Mouse (Mus musculus) midbrain, embryonic 14.5 days (tissue): Measurements from ENCODE around the gene Ccdc113. TPM values are rescaled to one million over a fixed set of nuclear protein-coding genes. Genes with fewer than 3 reads are reported as not detected.

Experiments used
- ATAC-seq: fragments of 200-750 bp; cut with Nextera tagmentation; 2 replicates; pipeline ENCODE4 v1.8.0; 2017; ENCODE audit warnings: moderate number of reproducible peaks, moderate library complexity; ENCODE audit not compliant: low FRiP score, low TSS enrichment
- DNase-seq: peaks from one replicate; pipeline ENCODE4 v3.0.0-alpha.2; 2015
- H3K27ac ChIP-seq: fragments of 300-500 bp; sonication (generic); replicated peaks from 2 replicates; pipeline ENCODE4 v1.5.1; 2014; ENCODE audit warnings: mild to moderate bottlenecking, low read depth, low read length, moderate library complexity
- H3K27me3 ChIP-seq: fragments of 300-500 bp; sonication (generic); 2 replicates; pipeline ENCODE4 v1.6.1; 2014; ENCODE audit warnings: low read length, control low read depth, mixed read lengths; ENCODE audit not compliant: control insufficient read depth, insufficient read depth
- H3K36me3 ChIP-seq: fragments of 300-500 bp; sonication (generic); 2 replicates; pipeline ENCODE4 v1.6.1; 2014; ENCODE audit warnings: low read length, control low read depth; ENCODE audit not compliant: control insufficient read depth, insufficient read depth
- H3K4me1 ChIP-seq: fragments of 300-500 bp; sonication (generic); 2 replicates; pipeline ENCODE4 v1.6.1; 2014; ENCODE audit warnings: mild to moderate bottlenecking, antibody characterized with exemption, low read length, control low read depth; ENCODE audit not compliant: control insufficient read depth, insufficient read depth
- H3K4me2 ChIP-seq: fragments of 300-500 bp; sonication (generic); 2 replicates; pipeline ENCODE4 v1.6.1; 2014; ENCODE audit warnings: mild to moderate bottlenecking, low read length, moderate library complexity
- H3K4me3 ChIP-seq: fragments of 300-500 bp; sonication (generic); replicated peaks from 2 replicates; pipeline ENCODE4 v1.5.1; 2014; ENCODE audit warnings: low read depth, low read length
- H3K9ac ChIP-seq: fragments of 300-500 bp; sonication (generic); replicated peaks from 2 replicates; pipeline ENCODE4 v1.6.1; 2014; ENCODE audit warnings: mild to moderate bottlenecking, low read length, moderate library complexity
- H3K9me3 ChIP-seq: fragments of 300-500 bp; sonication (generic); 2 replicates; pipeline ENCODE4 v1.6.1; 2016; ENCODE audit warnings: low read length, control low read depth, mixed read lengths; ENCODE audit not compliant: control insufficient read depth
- WGBS: fragments of 180-500 bp; shearing (Covaris S2); extraction: QIAGEN DNeasy Blood & Tissue Kit; methylation state at CpG from one replicate; pipeline ENCODE4 v1.1.7; 2014; 5-methylcytosine and 5-hydroxymethylcytosine counted together
- polyA plus RNA-seq: library from polyadenylated mRNA; unstranded; fragments of >200 nt; fragmentation: Nextera tagmentation; extraction: Ambion mirVana; gene quantifications from 2 replicates; pipeline ENCODE4 v1.2.1, GENCODE M21; 2014

Gene Ccdc113
- polyA plus RNA-seq, 1 experiment from 2014 or later, result 0.66 TPM

DNA sequence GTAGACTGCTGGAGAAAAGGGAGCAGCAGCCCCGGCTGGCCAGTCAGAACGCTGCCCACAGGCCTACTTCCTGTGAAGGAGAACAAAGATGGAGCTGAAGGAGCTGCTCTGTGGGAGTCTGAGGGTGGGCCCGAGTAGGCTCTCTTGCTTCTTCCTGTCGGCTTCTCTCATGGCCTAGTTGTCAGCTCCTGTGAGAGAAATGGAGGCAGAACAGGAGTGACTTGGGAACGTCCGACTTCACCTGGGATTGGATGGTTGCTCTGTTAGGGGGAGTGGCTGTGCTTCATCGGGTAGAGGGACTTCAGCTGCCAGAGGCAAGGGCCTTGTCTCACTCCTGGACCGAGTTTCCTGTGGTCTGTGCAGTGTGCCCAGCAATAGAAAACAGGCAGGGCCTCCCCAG is 14.0 kb downstream of the Ccdc113 start:
- ATAC-seq (no peak), DNase-seq (no peak)
- WGBS, result 70% methylated on average over 8 of the region's 8 CpGs
- H3K9me3 ChIP-seq, result no peaks in the 10 kb centered on the region
- no peaks in the 10 kb centered on the region for H3K36me3 ChIP-seq
- H3K27me3 ChIP-seq, result no peaks in the 10 kb centered on the region
- H3K4me3 ChIP-seq, result no peak overlapping the region
- H3K4me2 ChIP-seq, result no peak overlapping the region
- 0 out of 2 replicates have a peak, but pooled peaks cover 6% of the 10 kb centered on the region for H3K4me1 ChIP-seq
- H3K9ac ChIP-seq, result no peak overlapping the region
- no peak overlapping the region for H3K27ac ChIP-seq

DNA sequence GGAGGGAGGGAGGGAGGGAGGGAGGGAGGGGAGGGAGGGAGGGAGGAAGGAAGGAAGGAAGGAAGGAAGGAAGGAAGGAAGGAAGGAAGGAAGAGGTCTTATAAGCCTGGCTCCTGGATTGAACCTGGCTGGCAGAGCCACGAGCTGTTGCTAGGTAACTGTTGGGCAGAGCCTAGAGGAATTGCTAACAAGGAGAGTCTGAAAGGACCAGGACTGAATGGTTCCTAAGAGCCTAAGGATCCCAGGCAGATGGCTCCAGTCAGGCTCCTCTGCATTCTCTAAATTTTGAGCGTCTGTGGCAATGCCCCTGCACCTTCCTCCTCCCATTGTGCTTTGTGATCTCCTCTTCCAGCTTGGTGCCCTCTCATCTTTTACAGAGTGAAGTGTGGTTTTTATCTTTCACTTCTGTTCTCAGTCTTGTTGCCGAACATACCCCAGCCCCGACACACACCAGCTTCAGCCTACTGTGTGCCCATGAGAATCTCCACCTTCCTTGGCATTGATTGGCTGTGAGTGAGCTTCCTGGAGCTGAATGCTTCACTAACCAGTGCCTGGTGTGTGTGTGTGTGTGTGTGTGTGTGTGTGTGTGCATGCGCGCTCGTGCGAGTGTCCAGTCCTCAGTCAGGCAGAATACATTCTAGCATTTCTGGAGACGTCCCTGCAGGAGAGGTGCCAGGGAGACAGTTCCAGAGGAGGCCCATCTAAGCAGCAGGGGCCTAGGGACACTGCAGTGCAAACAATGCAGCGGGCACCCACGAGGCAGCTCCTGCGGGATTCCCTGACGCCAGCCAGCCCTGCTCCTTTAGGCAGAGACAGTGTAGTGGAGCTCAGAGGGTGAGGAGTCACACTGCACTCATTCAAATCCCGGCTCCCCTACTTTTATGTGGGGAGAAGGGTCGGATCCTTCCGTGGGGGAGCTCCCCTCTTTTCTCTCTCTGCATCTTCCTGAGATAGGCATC is 16.3 kb downstream of the Ccdc113 start:
- 44% methylated on average over 16 of the region's 16 CpGs for WGBS
- peak overlapping the region; percentile 70 for H3K27ac ChIP-seq
- no peaks in the 10 kb centered on the region for H3K9me3 ChIP-seq
- no peaks in the 10 kb centered on the region for H3K36me3 ChIP-seq
- H3K4me2 ChIP-seq, result peak overlapping the region; percentile 29; the same call in 1 of the 2 replicates
- peak; percentile 76 for DNase-seq
- no peak overlapping the region for H3K9ac ChIP-seq
- H3K4me1 ChIP-seq, result 0 out of 2 replicates have a peak, but pooled peaks cover 6% of the 10 kb centered on the region
- H3K27me3 ChIP-seq, result no peaks in the 10 kb centered on the region
- peak; percentile 50; the same call in 1 of the 2 replicates for ATAC-seq
- no peak overlapping the region for H3K4me3 ChIP-seq

DNA sequence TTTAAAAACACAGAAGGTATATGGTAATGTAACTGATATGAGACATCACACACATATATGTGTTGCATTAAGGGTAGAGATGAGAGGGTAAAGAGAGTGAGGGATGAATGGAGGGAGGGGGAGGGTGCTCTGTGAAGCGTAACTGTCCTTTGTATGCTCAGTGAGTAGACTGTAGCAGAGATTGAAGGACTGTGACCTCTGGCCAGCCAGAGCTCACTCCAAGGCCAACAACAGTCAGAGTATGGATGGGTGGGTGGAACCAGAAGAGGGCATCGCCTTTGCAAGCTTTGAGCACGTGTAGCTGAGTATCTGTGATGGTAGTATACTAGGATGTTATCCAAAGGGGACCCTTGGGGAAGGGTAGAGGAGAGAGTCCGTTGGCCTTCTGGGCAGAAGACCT is 17.7 kb downstream of the Ccdc113 start:
- no peak overlapping the region for H3K27ac ChIP-seq
- ATAC-seq, result no peak
- 0 out of 2 replicates have a peak, but pooled peaks cover 6% of the 10 kb centered on the region for H3K4me1 ChIP-seq
- no peak overlapping the region for H3K4me3 ChIP-seq
- H3K4me2 ChIP-seq, result no peak overlapping the region
- H3K27me3 ChIP-seq, result no peaks in the 10 kb centered on the region
- no peaks in the 10 kb centered on the region for H3K36me3 ChIP-seq
- DNase-seq, result no peak
- H3K9me3 ChIP-seq, result no peaks in the 10 kb centered on the region
- 68% methylated on average over 4 of the region's 4 CpGs for WGBS
- no peak overlapping the region for H3K9ac ChIP-seq

DNA sequence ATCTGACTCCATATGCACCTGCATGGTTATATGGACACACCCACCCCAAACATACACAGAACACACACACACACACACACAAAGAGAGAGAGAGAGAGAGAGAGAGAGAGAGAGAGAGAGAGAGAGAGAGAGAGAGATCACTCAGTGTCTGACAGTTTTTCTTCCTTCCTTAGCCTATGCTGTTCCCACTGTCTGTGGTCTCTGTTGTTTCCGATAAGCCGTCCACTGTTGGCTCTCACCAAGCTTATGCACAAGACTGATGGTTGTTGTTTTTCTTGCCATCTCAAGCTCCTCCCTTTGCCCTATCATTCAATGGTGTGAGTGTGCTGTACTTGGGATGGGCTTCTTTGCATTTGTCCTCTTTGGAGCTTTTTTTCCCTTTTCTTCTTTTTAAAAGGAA is 22.1 kb downstream of the Ccdc113 start:
- Histone ChIP-seq H3K4me2 (no peak overlapping the region), H3K4me1 (no peaks in the 10 kb centered on the region), H3K9me3 (no peaks in the 10 kb centered on the region), H3K36me3 (no peaks in the 10 kb centered on the region), H3K4me3 (no peak overlapping the region), H3K9ac (no peak overlapping the region), H3K27ac (no peak overlapping the region), H3K27me3 (no peaks in the 10 kb centered on the region)
- ATAC-seq (no peak), DNase-seq (no peak)
- WGBS, result 98% methylated on average over 2 of the region's 2 CpGs

DNA sequence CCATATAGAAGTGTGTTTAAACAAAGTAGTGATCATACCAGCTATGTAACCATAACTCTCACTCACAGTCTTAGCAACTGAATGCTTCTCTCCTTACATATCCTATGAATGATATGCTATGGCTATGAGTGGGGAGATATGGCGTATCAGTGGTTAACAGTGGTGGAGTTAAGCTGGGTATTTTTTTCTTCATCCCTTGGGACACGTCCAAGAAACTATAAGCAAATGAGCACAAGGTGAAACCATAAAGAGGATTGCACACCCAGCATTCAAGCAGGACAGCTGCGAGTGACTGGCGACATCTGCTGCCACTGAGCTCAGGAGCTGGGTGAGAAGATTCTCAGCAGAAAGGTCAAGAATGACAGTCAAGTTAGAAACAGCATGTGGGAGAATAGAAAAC is 32.3 kb downstream of the Ccdc113 start:
- WGBS, result 77% methylated on average over 4 of the region's 4 CpGs
- H3K4me3 ChIP-seq, result no peak overlapping the region
- H3K9ac ChIP-seq, result no peak overlapping the region
- no peak overlapping the region for H3K4me2 ChIP-seq
- H3K9me3 ChIP-seq, result peaks cover 5% of the 10 kb centered on the region; the same call in 1 of the 2 replicates
- ATAC-seq, result no peak
- no peak overlapping the region for H3K27ac ChIP-seq
- no peaks in the 10 kb centered on the region for H3K27me3 ChIP-seq
- H3K4me1 ChIP-seq, result no peaks in the 10 kb centered on the region
- no peak for DNase-seq
- no peaks in the 10 kb centered on the region for H3K36me3 ChIP-seq

DNA sequence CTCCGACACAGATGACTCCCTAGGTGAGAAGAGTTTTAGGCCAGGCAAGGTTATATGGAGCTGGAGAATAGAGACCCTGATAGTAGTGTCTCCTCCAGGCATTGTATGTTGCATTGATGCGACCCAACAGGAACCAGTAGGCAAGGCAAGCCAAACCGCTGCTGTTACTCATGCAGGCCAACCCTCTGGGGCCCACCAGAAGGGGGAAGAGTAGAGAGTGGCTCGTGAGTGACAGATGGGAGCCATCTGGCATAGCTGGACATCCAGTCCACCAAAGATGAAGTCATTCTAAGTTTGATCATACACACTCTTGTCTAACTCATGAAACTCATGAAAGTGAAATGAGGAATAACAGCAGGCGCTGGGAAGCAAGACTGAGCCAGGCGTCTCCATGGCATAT is 32.9 kb downstream of the Ccdc113 start:
- ATAC-seq (no peak), DNase-seq (no peak)
- no peaks in the 10 kb centered on the region for H3K36me3 ChIP-seq
- no peak overlapping the region for H3K4me3 ChIP-seq
- 75% methylated on average over 6 of the region's 6 CpGs for WGBS
- H3K27ac ChIP-seq, result no peak overlapping the region
- H3K9ac ChIP-seq, result no peak overlapping the region
- peaks cover 5% of the 10 kb centered on the region; the same call in 1 of the 2 replicates for H3K9me3 ChIP-seq
- H3K4me2 ChIP-seq, result no peak overlapping the region
- H3K27me3 ChIP-seq, result no peaks in the 10 kb centered on the region
- H3K4me1 ChIP-seq, result no peaks in the 10 kb centered on the region

DNA sequence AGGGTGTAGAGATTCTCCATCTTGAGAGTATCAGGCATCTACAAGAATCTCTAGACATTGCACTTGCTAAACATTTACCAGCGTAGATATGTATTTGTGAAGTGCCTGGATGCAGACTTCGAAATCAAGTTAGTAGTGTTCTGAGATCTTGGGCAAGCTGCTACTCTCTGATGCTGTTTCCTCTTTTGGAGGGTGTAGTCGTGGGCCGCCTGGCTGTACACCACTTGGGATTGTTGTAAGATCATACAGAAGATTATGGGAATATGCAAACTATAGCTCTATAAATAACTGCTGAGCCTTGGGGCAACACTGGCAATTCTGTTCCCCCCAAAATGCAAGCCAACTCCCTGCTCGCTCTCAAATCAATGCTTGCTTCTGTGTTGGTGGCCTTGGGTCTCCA is 39.3 kb downstream of the Ccdc113 start:
- DNase-seq (no peak), ATAC-seq (no peak)
- Histone ChIP-seq H3K36me3 (no peaks in the 10 kb centered on the region), H3K4me2 (no peak overlapping the region), H3K27me3 (no peaks in the 10 kb centered on the region), H3K4me3 (no peak overlapping the region), H3K4me1 (no peaks in the 10 kb centered on the region), H3K27ac (no peak overlapping the region), H3K9me3 (peaks cover 5% of the 10 kb centered on the region; the same call in 1 of the 2 replicates), H3K9ac (no peak overlapping the region)
- WGBS, result 92% methylated on average over 5 of the region's 5 CpGs

DNA sequence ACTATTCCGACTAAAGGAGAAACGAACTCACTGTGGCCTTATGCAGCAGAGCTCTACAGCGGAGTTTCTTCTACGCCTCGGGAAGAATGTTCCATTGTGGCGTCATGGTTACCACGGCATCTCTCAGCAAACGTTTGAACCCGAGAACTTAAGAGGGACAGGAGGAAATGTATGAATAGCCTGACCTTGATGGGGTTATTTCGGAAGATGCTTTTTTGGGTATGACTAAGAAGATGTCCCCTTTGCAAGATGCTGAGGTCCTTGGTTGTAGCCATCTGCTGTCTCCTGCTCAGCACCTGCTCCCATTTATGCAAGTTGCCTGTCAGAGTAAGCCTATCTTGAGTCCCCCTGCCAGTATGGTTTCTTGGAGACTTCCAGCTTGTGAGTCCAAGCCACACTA is 42.4 kb downstream of the Ccdc113 start, which contains the start of gene Prss54:
Gene Prss54 (minus strand): TSS at position 101 of the 400 bp plus-strand sequence.
- Histone ChIP-seq H3K27ac (no peak within 1 kb of the TSS), H3K4me2 (no peak within 1 kb of the TSS), H3K27me3 (no peaks in the 10 kb centered on the region), H3K4me1 (no peaks in the 10 kb centered on the region), H3K36me3 (no peaks in the 10 kb centered on the region), H3K9ac (no peak within 1 kb of the TSS), H3K4me3 (no peak within 1 kb of the TSS), H3K9me3 (no peaks in the 10 kb centered on the region)
- DNase-seq (no peak), ATAC-seq (no peak)
- 81% methylated on average over 10 of the region's 10 CpGs for WGBS

DNA sequence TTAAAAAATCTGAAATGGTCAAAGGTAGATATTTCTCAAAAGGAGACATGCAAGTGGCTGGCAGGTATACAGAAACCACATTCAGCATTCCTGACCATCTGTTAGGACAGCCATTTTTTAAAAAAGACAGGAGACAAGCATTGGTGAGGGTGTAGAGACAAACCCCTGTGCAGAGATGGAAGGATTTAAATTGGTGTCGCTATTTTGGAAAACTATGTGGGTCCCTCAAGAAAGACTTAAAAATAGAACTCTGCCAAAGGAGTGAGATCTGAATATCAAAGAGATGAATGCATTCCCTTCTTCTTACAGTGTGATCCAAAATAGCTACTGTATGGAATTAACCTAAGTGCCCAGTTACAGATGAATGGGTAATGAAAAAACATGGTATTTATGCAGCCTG is 53.5 kb downstream of the Ccdc113 start:
- DNase-seq, result no peak

More for the DNA sequence above, 53.5 kb downstream of the Ccdc113 start:
- H3K27ac ChIP-seq, result no peak overlapping the region
- no peak overlapping the region for H3K4me3 ChIP-seq
- no peaks in the 10 kb centered on the region for H3K4me1 ChIP-seq
- no peak overlapping the region for H3K4me2 ChIP-seq
- no peaks in the 10 kb centered on the region for H3K27me3 ChIP-seq
- H3K36me3 ChIP-seq, result no peaks in the 10 kb centered on the region
- no peak overlapping the region for H3K9ac ChIP-seq
- 98% methylated on average over 1 of the region's 1 CpGs for whole genome bisulfite sequencing
- no peak for ATAC-seq
- 0 out of 2 replicates have a peak, but pooled peaks cover 4% of the 10 kb centered on the region for H3K9me3 ChIP-seq
